Mouse (Mus musculus): ENCODE data around the gene Focad. TPM values are rescaled to one million over a fixed set of nuclear protein-coding genes. Genes with fewer than 3 reads are reported as not detected.

Focad gene
- polyA plus RNA-seq, 1 experiment: 29.6 TPM

DNA sequence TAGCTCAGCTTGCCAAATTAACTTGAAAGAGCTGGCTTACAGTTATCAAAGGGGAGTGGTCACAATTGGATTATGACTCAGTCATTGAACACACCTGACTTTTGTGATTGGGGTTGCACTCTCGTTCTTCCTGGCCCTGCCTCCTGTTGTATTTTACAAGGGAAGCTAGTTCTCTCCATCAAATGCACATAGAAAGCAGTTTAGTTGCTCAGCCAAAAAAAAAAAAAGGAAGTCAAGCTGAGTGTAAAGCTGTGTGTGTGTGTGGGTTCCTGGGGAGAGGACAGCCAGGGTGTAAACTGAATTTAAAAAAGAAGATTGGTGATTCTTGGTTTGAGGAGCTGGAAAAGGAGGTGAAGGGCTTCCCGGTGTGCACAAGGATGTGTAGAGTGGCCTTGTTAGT, 343.5 kb downstream of the Focad start:
- Histone ChIP-seq H3K4me3 (replicated peaks; ENCODE audit: insufficient read depth, low read depth, low read length) (no peak overlapping the region), H3K27me3 (ENCODE audit: control insufficient read depth, insufficient read depth, low read length) (no peaks in the 10 kb centered on the region), H3K4me1 (ENCODE audit: control insufficient read depth, insufficient read depth, low read length) (no peaks in the 10 kb centered on the region), H3K27ac (ENCODE audit: insufficient read depth, low read length) (no peak overlapping the region)
- TF ChIP-seq POLR2A (IDR thresholded peaks at IDR 0.05; ENCODE audit: borderline replicate concordance, insufficient read depth, low read length) (no peak), CTCF (IDR thresholded peaks at IDR 0.05; ENCODE audit: borderline replicate concordance, insufficient read depth, low read depth, low read length) (no peak)
- no peak for DNase-seq
- 37% methylated on average over 2 of the region's 2 CpGs for WGBS

GRCm38 (mm10) chr4:88438326-88438989, 344.0 kb downstream of the Focad start, which contains the start of gene Hacd4:
Gene Hacd4, minus strand, starts transcription at chr4:88438928.
- WGBS: 4% methylated on average over 14 of the region's 14 CpGs
- H3K4me1 ChIP-seq (ENCODE audit: control insufficient read depth, insufficient read depth, low read length): no peaks in the 10 kb centered on the region

GRCm38 (mm10) chr4:88438990-88439329, 344.5 kb downstream of the Focad start:
- WGBS: 44% methylated on average over 4 of the region's 4 CpGs
- Histone ChIP-seq H3K4me1 (ENCODE audit: control insufficient read depth, insufficient read depth, low read length) (no peaks in the 10 kb centered on the region), H3K27me3 (ENCODE audit: control insufficient read depth, insufficient read depth, low read length) (no peaks in the 10 kb centered on the region), H3K27ac (ENCODE audit: insufficient read depth, low read length) (no peak overlapping the region), H3K4me3 (replicated peaks; ENCODE audit: insufficient read depth, low read depth, low read length) (no peak overlapping the region)
- no peak for TF ChIP-seq CTCF (IDR thresholded peaks at IDR 0.05; ENCODE audit: borderline replicate concordance, insufficient read depth, low read depth, low read length)
- TF ChIP-seq POLR2A (IDR thresholded peaks at IDR 0.05; ENCODE audit: borderline replicate concordance, insufficient read depth, low read length): no peak
- DNase-seq: no peak

More at GRCm38 (mm10) chr4:88438326-88438989, 344.0 kb downstream of the Focad start, which contains the start of gene Hacd4:
- H3K4me3 ChIP-seq (replicated peaks; ENCODE audit: insufficient read depth, low read depth, low read length): peak within 1 kb of the TSS; percentile 25
- no peaks in the 10 kb centered on the region for H3K27me3 ChIP-seq (ENCODE audit: control insufficient read depth, insufficient read depth, low read length)
- H3K27ac ChIP-seq (ENCODE audit: insufficient read depth, low read length): no peak within 1 kb of the TSS
- peak; percentile 21 to 27 for DNase-seq
- TF ChIP-seq CTCF (IDR thresholded peaks at IDR 0.05; ENCODE audit: borderline replicate concordance, insufficient read depth, low read depth, low read length): no peak
- TF ChIP-seq POLR2A (IDR thresholded peaks at IDR 0.05; ENCODE audit: borderline replicate concordance, insufficient read depth, low read length): no peak

GRCm38 (mm10) chr4:88439669-88440123, 345.3 kb downstream of the Focad start:
- no peaks in the 10 kb centered on the region for H3K27me3 ChIP-seq (ENCODE audit: control insufficient read depth, insufficient read depth, low read length)
- H3K4me3 ChIP-seq (replicated peaks; ENCODE audit: insufficient read depth, low read depth, low read length): no peak overlapping the region
- no peak overlapping the region for H3K27ac ChIP-seq (ENCODE audit: insufficient read depth, low read length)
- H3K4me1 ChIP-seq (ENCODE audit: control insufficient read depth, insufficient read depth, low read length): no peaks in the 10 kb centered on the region
- TF ChIP-seq CTCF (IDR thresholded peaks at IDR 0.05; ENCODE audit: borderline replicate concordance, insufficient read depth, low read depth, low read length) (no peak), POLR2A (IDR thresholded peaks at IDR 0.05; ENCODE audit: borderline replicate concordance, insufficient read depth, low read length) (no peak)
- 79% methylated on average over 6 of the region's 6 CpGs for WGBS
- no peak for DNase-seq

DNA sequence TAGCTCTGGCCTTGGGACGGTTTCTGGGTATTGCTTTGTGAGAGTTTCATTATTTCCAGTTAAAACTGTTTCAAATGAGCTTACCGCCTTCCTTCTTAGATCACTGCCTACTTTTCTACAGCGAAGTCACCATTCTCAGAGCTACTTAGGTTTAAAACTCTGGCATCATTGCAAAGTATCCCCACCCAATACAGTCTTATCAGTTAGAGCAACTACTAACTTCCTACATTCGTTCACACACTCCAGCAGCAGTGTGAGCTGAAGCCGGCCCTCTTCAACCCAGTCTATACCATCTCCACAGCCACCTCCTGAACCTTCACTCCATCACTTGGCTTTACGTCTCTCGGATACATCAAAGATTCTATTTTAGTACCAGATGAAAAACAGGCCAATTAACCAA, 346.4 kb downstream of the Focad start:
- TF ChIP-seq POLR2A (IDR thresholded peaks at IDR 0.05; ENCODE audit: borderline replicate concordance, insufficient read depth, low read length) (no peak), CTCF (IDR thresholded peaks at IDR 0.05; ENCODE audit: borderline replicate concordance, insufficient read depth, low read depth, low read length) (no peak)
- Histone ChIP-seq H3K27me3 (ENCODE audit: control insufficient read depth, insufficient read depth, low read length) (no peaks in the 10 kb centered on the region), H3K4me1 (ENCODE audit: control insufficient read depth, insufficient read depth, low read length) (no peaks in the 10 kb centered on the region), H3K4me3 (replicated peaks; ENCODE audit: insufficient read depth, low read depth, low read length) (no peak overlapping the region), H3K27ac (ENCODE audit: insufficient read depth, low read length) (no peak overlapping the region)
- DNase-seq: no peak
- WGBS: 95% methylated on average over 7 of the region's 7 CpGs

DNA sequence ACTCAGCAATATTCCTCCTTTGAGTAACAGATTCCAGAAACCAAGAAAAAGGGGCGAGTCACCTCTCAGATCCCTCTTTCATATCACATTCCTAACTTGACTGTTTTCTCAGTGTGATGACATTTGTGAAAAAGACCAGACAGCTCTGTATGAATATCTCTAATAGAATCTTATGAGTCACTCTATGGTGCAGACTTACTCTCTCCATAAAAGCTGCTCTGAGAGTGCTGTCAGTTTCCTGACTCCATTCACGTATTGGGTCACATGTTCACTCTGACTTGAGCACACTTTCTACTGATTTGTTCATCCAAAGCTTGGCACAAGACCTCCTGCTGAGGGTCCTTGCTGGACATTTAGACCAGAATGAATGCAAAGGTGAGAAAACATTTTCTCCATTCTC, 354.5 kb downstream of the Focad start:
- Histone ChIP-seq H3K27me3 (ENCODE audit: control insufficient read depth, insufficient read depth, low read length) (no peaks in the 10 kb centered on the region), H3K4me1 (ENCODE audit: control insufficient read depth, insufficient read depth, low read length) (no peaks in the 10 kb centered on the region), H3K27ac (ENCODE audit: insufficient read depth, low read length) (no peak overlapping the region), H3K4me3 (replicated peaks; ENCODE audit: insufficient read depth, low read depth, low read length) (no peak overlapping the region)
- no peak for DNase-seq
- 79% methylated on average over 2 of the region's 2 CpGs for WGBS
- TF ChIP-seq CTCF (IDR thresholded peaks at IDR 0.05; ENCODE audit: borderline replicate concordance, insufficient read depth, low read depth, low read length) (no peak), POLR2A (IDR thresholded peaks at IDR 0.05; ENCODE audit: borderline replicate concordance, insufficient read depth, low read length) (no peak)

DNA sequence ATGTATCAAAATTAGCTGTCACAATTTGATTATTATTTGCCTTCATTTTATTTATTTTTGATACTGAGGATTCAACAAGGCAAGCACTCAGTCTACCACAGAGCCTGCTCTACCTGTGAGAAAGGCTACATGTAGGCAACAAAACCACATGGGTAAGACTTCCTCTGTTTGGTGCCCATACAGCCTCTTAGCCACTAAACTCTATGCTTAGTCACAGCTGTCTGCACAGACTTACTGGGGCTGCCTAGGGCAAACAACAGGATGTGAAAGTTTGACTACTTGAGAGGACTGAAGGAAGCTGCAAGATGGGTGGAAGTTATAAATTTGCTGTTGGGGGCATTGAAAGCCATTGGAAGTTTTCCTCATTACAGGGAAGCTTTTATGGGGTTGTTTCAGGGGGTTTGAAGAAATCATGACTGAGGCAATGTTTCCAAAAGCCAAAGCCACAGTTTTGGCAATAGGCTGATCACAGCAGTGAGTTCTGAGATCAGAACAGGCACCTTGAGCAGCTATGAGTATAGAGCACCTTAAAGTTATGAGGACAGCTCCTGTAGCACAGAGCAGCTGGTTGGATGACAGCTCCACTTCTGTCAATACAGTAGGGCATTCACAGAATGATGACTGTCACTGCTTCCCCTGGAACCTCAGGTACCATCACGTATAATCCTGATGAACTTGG, 355.8 kb downstream of the Focad start:
- TF ChIP-seq CTCF (IDR thresholded peaks at IDR 0.05; ENCODE audit: borderline replicate concordance, insufficient read depth, low read depth, low read length) (no peak), POLR2A (IDR thresholded peaks at IDR 0.05; ENCODE audit: borderline replicate concordance, insufficient read depth, low read length) (no peak)
- WGBS: 97% methylated on average over 1 of the region's 1 CpGs
- no peak for DNase-seq
- Histone ChIP-seq H3K4me1 (ENCODE audit: control insufficient read depth, insufficient read depth, low read length) (no peaks in the 10 kb centered on the region), H3K27me3 (ENCODE audit: control insufficient read depth, insufficient read depth, low read length) (no peaks in the 10 kb centered on the region), H3K27ac (ENCODE audit: insufficient read depth, low read length) (no peak overlapping the region), H3K4me3 (replicated peaks; ENCODE audit: insufficient read depth, low read depth, low read length) (no peak overlapping the region)

DNA sequence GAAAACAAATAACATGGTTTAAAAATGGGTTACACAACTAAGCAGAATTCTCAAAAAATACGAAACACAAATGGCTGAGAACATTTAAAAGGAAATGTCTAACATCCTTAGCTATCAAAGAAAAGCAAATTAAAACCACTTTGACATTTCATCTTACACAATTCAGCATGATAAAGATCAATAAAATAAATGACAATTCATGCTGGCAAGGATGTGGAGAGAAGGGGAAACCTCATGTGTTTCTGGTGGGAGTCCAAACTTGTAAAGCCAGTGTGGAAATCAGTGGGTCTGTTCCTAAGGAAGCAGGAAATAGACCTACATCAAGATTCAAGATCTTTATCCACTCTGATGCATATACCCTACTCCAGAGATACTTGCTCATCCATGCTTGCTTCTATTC, 363.7 kb downstream of the Focad start:
- TF ChIP-seq CTCF (IDR thresholded peaks at IDR 0.05; ENCODE audit: borderline replicate concordance, insufficient read depth, low read depth, low read length) (no peak), POLR2A (IDR thresholded peaks at IDR 0.05; ENCODE audit: borderline replicate concordance, insufficient read depth, low read length) (no peak)
- Histone ChIP-seq H3K4me3 (replicated peaks; ENCODE audit: insufficient read depth, low read depth, low read length) (no peak overlapping the region), H3K27ac (ENCODE audit: insufficient read depth, low read length) (no peak overlapping the region), H3K4me1 (ENCODE audit: control insufficient read depth, insufficient read depth, low read length) (no peaks in the 10 kb centered on the region), H3K27me3 (ENCODE audit: control insufficient read depth, insufficient read depth, low read length) (no peaks in the 10 kb centered on the region)
- WGBS: 93% methylated on average over 1 of the region's 1 CpGs
- no peak for DNase-seq

All from cerebellum, adult 2 months (tissue).